13 mouse cellular contexts compared by ENCODE assay signal in genomic region chr7:45681046-45681736, GRCm38 (mm10). TPM values are rescaled to one million over a fixed set of nuclear protein-coding genes. Genes with fewer than 3 reads are reported as not detected.
DNase-seq lines count a peak whose midpoint lies in the region; ATAC-seq and TF ChIP-seq lines count a peak whose summit lies in the region.
"Had no signal": no experiment of that assay in that cellular context is flagged by ENCODE, and none has a peak within 500 bp of the region (broad histone marks: within the 10 kb centered on the region; RNA-seq: fewer than 3 reads in every experiment).

No protein-coding gene starts in this region.

- dilution Hi-C loops in CH12.LX (cut with MboI; ENCODE audit: extremely low pct_ligation_motif_present, extremely low pct_unique_long_range_greater_than_20kb, low sequenced_read_pairs), result no loop called here

- H3K79me2 ChIP-seq in CH12.LX (replicated peaks; ENCODE audit: control insufficient read depth, extremely low read depth, insufficient read depth, poor library complexity, severe bottlenecking), result no peaks in the 10 kb centered on the region

- no peak overlapping the region for H3K4me2 ChIP-seq in CH12.LX (ENCODE audit: insufficient read depth, low read depth, poor library complexity, severe bottlenecking)
- no peak overlapping the region for H3K4me2 ChIP-seq in forebrain, embryonic 15.5 days (replicated peaks)
- H3K4me2 ChIP-seq: kidney, embryonic 15.5 days; neural tube, embryonic 13.5 days had no signal

- no peaks in the 10 kb centered on the region for H3K9me3 ChIP-seq in CH12.LX (replicated peaks; ENCODE audit: low read length)
- no peaks in the 10 kb centered on the region for H3K9me3 ChIP-seq in forebrain, embryonic 15.5 days
- H3K9me3 ChIP-seq: kidney, embryonic 15.5 days; neural tube, embryonic 13.5 days had no signal

- DNase-seq in cerebellum, adult 2 months, result peak; percentile 60 to 80
- no peak for DNase-seq in cerebellum, adult 11 months
- peak; percentile 72 for DNase-seq in CH12.LX (ENCODE audit: extremely low read depth)
- DNase-seq in heart, adult 8-10 months (ENCODE audit: low spot score), result peak; percentile 73
- DNase-seq in lung, postnatal 36 days, result peak; percentile 79
- DNase-seq in kidney, adult 18-20 months, result no peak
- no peak for DNase-seq in kidney, postnatal 25 days
- DNase-seq: adrenal gland, postnatal 25 days; thymus, postnatal 14 days had no signal

- no peak for TF ChIP-seq RAD21 in CH12.LX (IDR thresholded peaks at IDR 0.05; ENCODE audit: low read depth, low read length)

- in situ Hi-C loops in CH12.LX (cut with MboI; ENCODE audit: low pct_ligation_motif_present, low pct_unique_long_range_greater_than_20kb, low sequenced_read_pairs), result loop anchor here (5.0 to 10.0 kb wide), 3 partner anchors 44 to 216 kb away; partner anchors contain the start of genes Bax and Mamstr

- H3K27ac ChIP-seq in cerebellum, adult 2 months (ENCODE audit: insufficient read depth, low read length), result peak overlapping the region; percentile 73
- H3K27ac ChIP-seq in CH12.LX (ENCODE audit: insufficient read depth, low read depth), result peak overlapping the region; percentile 81
- no peak overlapping the region for H3K27ac ChIP-seq in forebrain, embryonic 15.5 days (replicated peaks)
- H3K27ac ChIP-seq: liver, embryonic 14.5 days; neural tube, embryonic 13.5 days had no signal

- H3K4me1 ChIP-seq in cerebellum, adult 2 months (ENCODE audit: control insufficient read depth, insufficient read depth, low read length), result peaks cover 29% of the 10 kb centered on the region
- peaks cover 34 to 68% of the 10 kb centered on the region in 2 experiments for H3K4me1 ChIP-seq in CH12.LX (ENCODE audit: control insufficient read depth in 1 of 2, insufficient read depth in 2 of 2)
- H3K4me1 ChIP-seq in forebrain, embryonic 15.5 days, result peaks cover 8% of the 10 kb centered on the region

- TF ChIP-seq POLR2A in cerebellum, adult 2 months (IDR thresholded peaks at IDR 0.05; ENCODE audit: borderline replicate concordance, insufficient read depth, low read length), result no peak
- no peak for TF ChIP-seq POLR2A in CH12.LX (IDR thresholded peaks at IDR 0.05; ENCODE audit: low read depth, low read length)

- no peak for TF ChIP-seq CTCF in cerebellum, adult 2 months (IDR thresholded peaks at IDR 0.05; ENCODE audit: borderline replicate concordance, insufficient read depth, low read depth, low read length)
- no peak for TF ChIP-seq CTCF in CH12.LX (conservative IDR thresholded peaks at IDR 0.05 in 1 of 2, IDR thresholded peaks at IDR 0.05 in 1 of 2; ENCODE audit: low read depth in 2 of 2, low read length in 2 of 2)

- 38% methylated on average over 8 of the region's 8 CpGs for WGBS in cerebellum, adult 2 months
- 89% methylated on average over 8 of the region's 8 CpGs for WGBS in forebrain, embryonic 15.5 days

- ATAC-seq in forebrain, embryonic 15.5 days (replicated peaks), result no peak

- no peak overlapping the region for H3K9ac ChIP-seq in CH12.LX (ENCODE audit: insufficient read depth, low read depth)
- H3K9ac ChIP-seq in forebrain, embryonic 15.5 days (replicated peaks), result no peak overlapping the region
- H3K9ac ChIP-seq: kidney, embryonic 15.5 days; liver, embryonic 14.5 days had no signal

- no peak overlapping the region for H3K4me3 ChIP-seq in cerebellum, adult 2 months (replicated peaks; ENCODE audit: insufficient read depth, low read depth, low read length)
- peak overlapping the region in 1 of 3 experiments; percentile 28 for H3K4me3 ChIP-seq in CH12.LX (replicated peaks in 1 of 3; ENCODE audit: low read depth in 2 of 3, low read length in 2 of 3, poor library complexity in 1 of 3)
- H3K4me3 ChIP-seq in forebrain, embryonic 15.5 days, result no peak overlapping the region
- H3K4me3 ChIP-seq: kidney, embryonic 15.5 days; neural tube, embryonic 13.5 days had no signal

- no peaks in the 10 kb centered on the region for H3K27me3 ChIP-seq in cerebellum, adult 2 months (ENCODE audit: control insufficient read depth, insufficient read depth, low read length)
- no peaks in the 10 kb centered on the region for H3K27me3 ChIP-seq in CH12.LX (replicated peaks)
- no peaks in the 10 kb centered on the region for H3K27me3 ChIP-seq in forebrain, embryonic 15.5 days
- H3K27me3 ChIP-seq: neural tube, embryonic 13.5 days had no signal

- no peaks in the 10 kb centered on the region for H3K36me3 ChIP-seq in CH12.LX (replicated peaks in 1 of 2; ENCODE audit: control insufficient read depth in 1 of 2, insufficient read depth in 1 of 2, low read length in 1 of 2)
- H3K36me3 ChIP-seq in forebrain, embryonic 15.5 days, result no peaks in the 10 kb centered on the region
- H3K36me3 ChIP-seq: kidney, embryonic 15.5 days; neural tube, embryonic 13.5 days had no signal

- TF ChIP-seq EP300 in CH12.LX (IDR thresholded peaks at IDR 0.05; ENCODE audit: low read length), result peak; percentile 51; the same call in 1 of the 2 replicates

TF ChIP-seq in CH12.LX, 34 proteins besides CTCF, POLR2A, EP300 and RAD21 (continues in another document):
- TF ChIP-seq MXI1 (IDR thresholded peaks at IDR 0.05; ENCODE audit: low read depth, low read length) (peak; percentile 68; the same call in 1 of the 2 replicates), MEF2A (IDR thresholded peaks at IDR 0.05; ENCODE audit: borderline replicate concordance, low read depth, low read length) (peak; percentile 65; the same call in 1 of the 2 replicates), TBP (conservative IDR thresholded peaks at IDR 0.05; ENCODE audit: low read depth, low read length) (0 out of 2 replicates have a peak, but pooled peaks have one; percentile 15), CHD1 (IDR thresholded peaks at IDR 0.05; ENCODE audit: low read depth, low read length) (0 out of 2 replicates have a peak, but pooled peaks have one; percentile 26), MAFK (IDR thresholded peaks at IDR 0.05; ENCODE audit: insufficient replicate concordance, low read length) (no peak), TCF12 (IDR thresholded peaks at IDR 0.05; ENCODE audit: low read depth, low read length) (peak; percentile 61), CHD2 (IDR thresholded peaks at IDR 0.05; ENCODE audit: low read length) (no peak), ETS1 (conservative IDR thresholded peaks at IDR 0.05; ENCODE audit: low read depth, low read length) (0 out of 2 replicates have a peak, but pooled peaks have one; percentile 29), PAX5 (IDR thresholded peaks at IDR 0.05; ENCODE audit: low read length) (no peak), SIN3A (IDR thresholded peaks at IDR 0.05; ENCODE audit: low read length) (peak; percentile 45; the same call in 1 of the 2 replicates), JUND (conservative IDR thresholded peaks at IDR 0.05; ENCODE audit: low read depth, low read length) (no peak), USF2 (conservative IDR thresholded peaks at IDR 0.05; ENCODE audit: low read depth, low read length) (no peak), ZMIZ1 (IDR thresholded peaks at IDR 0.05; ENCODE audit: low read depth, low read length) (no peak), USF1 (IDR thresholded peaks at IDR 0.05; ENCODE audit: low read depth, low read length) (no peak), MAX (IDR thresholded peaks at IDR 0.05; ENCODE audit: low read length) (peak; percentile 90), HCFC1 (IDR thresholded peaks at IDR 0.05; ENCODE audit: low read depth, low read length) (0 out of 2 replicates have a peak, but pooled peaks have one; percentile 15), POLR2AphosphoS2 (IDR thresholded peaks at IDR 0.05; ENCODE audit: low read depth, low read length) (no peak), JUN (IDR thresholded peaks at IDR 0.05; ENCODE audit: insufficient read depth, low read depth, low read length) (no peak), IRF4 (IDR thresholded peaks at IDR 0.05; ENCODE audit: low read depth, low read length) (peak; percentile 30; the same call in 1 of the 2 replicates), ELF1 (IDR thresholded peaks at IDR 0.05; ENCODE audit: low read depth, low read length) (peak; percentile 58)

RNA-seq across cellular contexts. Expression of gene Ntn5, which starts 2.6 kb away (rescaled TPM):
- 0.10 and 0.16 TPM in 2 replicates for polyA plus RNA-seq in cerebellum, adult 2 months (2012; rRNA removed)
- total RNA-seq in CH12.LX (2012; rRNA removed) (0.08 TPM in 1 of 2 replicates, not detected in the other), CH12.LX (2014; rRNA removed) (not detected in 2 replicates)
- polyA plus RNA-seq in CH12.LX (2012; ENCODE audit: insufficient read length, low read depth), result 0.57 and 0.63 TPM in 2 replicates
- under 1 TPM in 2 of 4 experiments, not detected in 2; 0.22 to 0.25 TPM for total RNA-seq in heart, adult 8-10 months (2022)
- 0.29 and 0.45 TPM in 2 replicates for polyA plus RNA-seq in forebrain, embryonic 15.5 days (2015; fragmentation: Nextera tagmentation; extraction: Ambion mirVana)
- total RNA-seq: adrenal gland, postnatal 25 days had no signal
- polyA plus RNA-seq: liver, embryonic 14.5 days had no signal

RNA-seq across cellular contexts. Expression of gene Sec1, which starts 13.0 kb away (rescaled TPM):
- 0.29 and 0.64 TPM in 2 replicates for polyA plus RNA-seq in cerebellum, adult 2 months (2012; rRNA removed)
- total RNA-seq in CH12.LX (2012; rRNA removed) (0.04 and 0.08 TPM in 2 replicates), CH12.LX (2014; rRNA removed) (0.18 and 0.26 TPM in 2 replicates)
- 0.33 and 0.46 TPM in 2 replicates for polyA plus RNA-seq in CH12.LX (2012; ENCODE audit: insufficient read length, low read depth)
- under 1 TPM in 3 of 4 experiments, not detected in 1; 0.16 to 0.25 (median 0.23) TPM for total RNA-seq in heart, adult 8-10 months (2022)
- 0.14 TPM in 1 of 2 replicates, not detected in the other for polyA plus RNA-seq in forebrain, embryonic 15.5 days (2015; fragmentation: Nextera tagmentation; extraction: Ambion mirVana)

RNA-seq across cellular contexts. Expression of gene Fut2, which starts 15.0 kb away (rescaled TPM):
- 1.4 and 1.7 TPM in 2 replicates for polyA plus RNA-seq in cerebellum, adult 2 months (2012; rRNA removed)
- total RNA-seq in CH12.LX (2012; rRNA removed), result not detected in 2 replicates
- total RNA-seq in CH12.LX (2014; rRNA removed), result not detected in 2 replicates
- polyA plus RNA-seq in CH12.LX (2012; ENCODE audit: insufficient read length, low read depth), result not detected in 2 replicates
- 1 to 10 TPM in 1 of 4 experiments, under 1 TPM in 3; 0.19 to 1.5 (median 0.58) TPM for total RNA-seq in heart, adult 8-10 months (2022)
- polyA plus RNA-seq in forebrain, embryonic 15.5 days (2015; fragmentation: Nextera tagmentation; extraction: Ambion mirVana), result 0.31 TPM in 1 of 2 replicates, not detected in the other
- total RNA-seq: adrenal gland, postnatal 25 days had no signal
- polyA plus RNA-seq: liver, embryonic 14.5 days had no signal

RNA-seq across cellular contexts. Expression of gene Car11, which starts 18.5 kb away (rescaled TPM):
- polyA plus RNA-seq in cerebellum, adult 2 months (2012; rRNA removed), result 164 and 166 TPM in 2 replicates
- total RNA-seq in CH12.LX (2012; rRNA removed), result 0.25 TPM in 1 of 2 replicates, not detected in the other
- not detected in 2 replicates for total RNA-seq in CH12.LX (2014; rRNA removed)
- 0.61 TPM in 1 of 2 replicates, not detected in the other for polyA plus RNA-seq in CH12.LX (2012; ENCODE audit: insufficient read length, low read depth)
- 1 to 10 TPM; 5.5 to 8.7 (median 8.1) TPM for total RNA-seq in heart, adult 8-10 months (2022)
- polyA plus RNA-seq in forebrain, embryonic 15.5 days (2015; fragmentation: Nextera tagmentation; extraction: Ambion mirVana), result 39.0 and 39.8 TPM in 2 replicates

RNA-seq across cellular contexts. Expression of gene Dbp, which starts 23.7 kb away (rescaled TPM):
- polyA plus RNA-seq in cerebellum, adult 2 months (2012; rRNA removed), result 222 and 239 TPM in 2 replicates
- 7.9 and 8.5 TPM in 2 replicates for total RNA-seq in CH12.LX (2012; rRNA removed)
- total RNA-seq in CH12.LX (2014; rRNA removed), result 11.0 and 12.4 TPM in 2 replicates
- polyA plus RNA-seq in CH12.LX (2012; ENCODE audit: insufficient read length, low read depth), result 7.2 and 10.4 TPM in 2 replicates
- total RNA-seq in heart, adult 8-10 months (2022), result 100 to 1,000 TPM in 3 of 4 experiments, 10 to 100 TPM in 1; 72.2 to 183 (median 152) TPM
- 3.6 and 4.1 TPM in 2 replicates for polyA plus RNA-seq in forebrain, embryonic 15.5 days (2015; fragmentation: Nextera tagmentation; extraction: Ambion mirVana)

Comparison
In these comparisons a context has a peak if more than half of its experiments do, and no peak if none do; other contexts are left out.
1. DNase-seq: peak in cerebellum, adult 2 months (2 of 2), CH12.LX (single experiment), heart, adult 8-10 months (single experiment) and lung, postnatal 36 days (single experiment); none in cerebellum, adult 11 months (single experiment), kidney, adult 18-20 months (single experiment) and kidney, postnatal 25 days (0 of 2).